Mouse (Mus musculus) layer of hippocampus, postnatal 36 days (tissue): ENCODE results near the gene Bicc1. TPM values are rescaled to one million over a fixed set of nuclear protein-coding genes. Genes with fewer than 3 reads are reported as not detected.

Source experiments
- DNase-seq, 2 experiments: peaks; one replicate each; pipeline ENCODE4 v3.0.0; 2022
- total RNA-seq, 2 experiments: library from RNA; stranded (reverse); gene quantifications; 2 replicates each; pipeline ENCODE4 v1.2.3; 2021

Gene Bicc1
- total RNA-seq: 1 to 10 TPM; 3.2 to 4.2 TPM

GRCm38 (mm10) chr10:71159676-71160235 lies at the start of gene Bicc1:
TSS of gene Bicc1 (minus strand) at chr10:71159700.
- peak; percentile 7 for DNase-seq

GRCm38 (mm10) chr10:71201512-71201911 lies 42.0 kb upstream of the Bicc1 start:
- DNase-seq: no peak

GRCm38 (mm10) chr10:71200964-71201363 lies 41.5 kb upstream of the Bicc1 start:
- peak in 1 of 2 experiments; percentile 17 for DNase-seq

- DNase-seq: no peak
Measured at GRCm38 (mm10) chr10:71198676-71199075, 39.2 kb upstream of the Bicc1 start.

- DNase-seq: no peak
Measured at GRCm38 (mm10) chr10:71197036-71197785, 37.7 kb upstream of the Bicc1 start.

GRCm38 (mm10) chr10:71195501-71195900 lies 36.0 kb upstream of the Bicc1 start:
- no peak for DNase-seq

- no peak for DNase-seq
Measured at GRCm38 (mm10) chr10:71194713-71195112, 35.2 kb upstream of the Bicc1 start.

- DNase-seq: no peak
Measured at GRCm38 (mm10) chr10:71193319-71193718, 33.8 kb upstream of the Bicc1 start.

- no peak for DNase-seq
Measured at GRCm38 (mm10) chr10:71192886-71193285, 33.4 kb upstream of the Bicc1 start.

- no peak for DNase-seq
Measured at GRCm38 (mm10) chr10:71188681-71189080, 29.2 kb upstream of the Bicc1 start.

- DNase-seq: no peak
Measured at GRCm38 (mm10) chr10:71185059-71185458, 25.6 kb upstream of the Bicc1 start.

GRCm38 (mm10) chr10:71183339-71184031 lies 24.0 kb upstream of the Bicc1 start:
- no peak for DNase-seq

- DNase-seq: no peak
Measured at GRCm38 (mm10) chr10:71181931-71182330, 22.4 kb upstream of the Bicc1 start.

- no peak for DNase-seq
Measured at GRCm38 (mm10) chr10:71181091-71181490, 21.6 kb upstream of the Bicc1 start.

- no peak for DNase-seq
Measured at GRCm38 (mm10) chr10:71180057-71180456, 20.6 kb upstream of the Bicc1 start.

- no peak for DNase-seq
Measured at GRCm38 (mm10) chr10:71177201-71177600, 17.7 kb upstream of the Bicc1 start.

GRCm38 (mm10) chr10:71176341-71176740 lies 16.8 kb upstream of the Bicc1 start:
- DNase-seq: no peak

GRCm38 (mm10) chr10:71175280-71175679 lies 15.8 kb upstream of the Bicc1 start:
- DNase-seq: no peak

- no peak for DNase-seq
Measured at GRCm38 (mm10) chr10:71171414-71171813, 11.9 kb upstream of the Bicc1 start.

- no peak for DNase-seq
Measured at GRCm38 (mm10) chr10:71170771-71171170, 11.3 kb upstream of the Bicc1 start.

- no peak for DNase-seq
Measured at GRCm38 (mm10) chr10:71169811-71170210, 10.3 kb upstream of the Bicc1 start.

- no peak for DNase-seq
Measured at GRCm38 (mm10) chr10:71169171-71169570, 9.7 kb upstream of the Bicc1 start.

- no peak for DNase-seq
Measured at GRCm38 (mm10) chr10:71160449-71160848, 949 bp upstream of the Bicc1 start.
